Mouse (Mus musculus) C2C12 (cell line): Measurements from ENCODE around the gene Pip4k2c. TPM values are rescaled to one million over a fixed set of nuclear protein-coding genes. Genes with fewer than 3 reads are reported as not detected.

Experiments
- H3K27me3 ChIP-seq: one replicate; pipeline ENCODE4 v1.6.1; 2011; ENCODE audit not compliant: control insufficient read depth, insufficient read depth, insufficient read length
- H3K36me3 ChIP-seq: one replicate; pipeline ENCODE4 v1.6.1; 2011; ENCODE audit not compliant: control insufficient read depth, insufficient read depth
- H3K4me3 ChIP-seq: one replicate; pipeline ENCODE4 v1.5.1; 2011; ENCODE audit warnings: mild to moderate bottlenecking, control low read depth; ENCODE audit not compliant: poor library complexity, insufficient read depth, severe bottlenecking
- H3K79me2 ChIP-seq: one replicate; pipeline ENCODE4 v1.6.1; 2011; ENCODE audit not compliant: control insufficient read depth, insufficient read depth
- H3K79me3 ChIP-seq: one replicate; pipeline ENCODE4 v1.6.1; 2011; ENCODE audit warnings: low read depth, control low read depth
- H3ac ChIP-seq: one replicate; pipeline ENCODE3; 2011; ENCODE audit warnings: low read depth; ENCODE audit not compliant: control insufficient read depth, insufficient read length
- CEBPB ChIP-seq: IDR thresholded peaks from one replicate; pipeline ENCODE4 v1.6.1; 2011; ENCODE audit warnings: low read depth, mild to moderate bottlenecking, control low read depth, moderate library complexity
- CTCF ChIP-seq: IDR thresholded peaks from one replicate; pipeline ENCODE4 v1.5.1; 2011; ENCODE audit not compliant: control insufficient read depth, insufficient read depth, insufficient read length
- FOSL1 ChIP-seq: IDR thresholded peaks from one replicate; pipeline ENCODE4 v1.8.0; 2011; ENCODE audit warnings: mild to moderate bottlenecking, low read length; ENCODE audit not compliant: poor library complexity, insufficient read depth, severe bottlenecking
- MAX ChIP-seq: IDR thresholded peaks from one replicate; pipeline ENCODE4 v1.6.1; 2011; ENCODE audit warnings: mild to moderate bottlenecking, control low read depth
- MYOD1 ChIP-seq: IDR thresholded peaks from one replicate; pipeline ENCODE4 v1.6.1; 2011; ENCODE audit warnings: low read depth; ENCODE audit not compliant: control insufficient read depth, insufficient read length
- MYOG ChIP-seq: IDR thresholded peaks from one replicate; pipeline ENCODE4 v1.6.1; 2011; ENCODE audit not compliant: control insufficient read depth, insufficient read length; ENCODE audit errors: extremely low read depth
- USF1 ChIP-seq: IDR thresholded peaks from one replicate; pipeline ENCODE4 v1.6.1; 2011; ENCODE audit warnings: low read depth, mild to moderate bottlenecking, control low read depth, moderate library complexity
- polyA plus RNA-seq: library from polyadenylated mRNA; unstranded; fragments of >200 nt; fragmentation: generic; extraction: Trizol; gene quantifications from one replicate; pipeline ENCODE4 v1.2.1, GENCODE M21; 2012; ENCODE audit warnings: missing spikeins

Pip4k2c gene
- polyA plus RNA-seq, 1 experiment, result 25.8 TPM

- H3K27me3 ChIP-seq, result peaks cover 28% of the 10 kb centered on the region
These were observed 15.0 kb upstream of the Pip4k2c start for GRCm38 (mm10) chr10:127226318-127226895.

GRCm38 (mm10) chr10:127225732-127226131, 14.3 kb upstream of the Pip4k2c start:
- Histone ChIP-seq H3ac (no peak overlapping the region), H3K4me3 (no peak overlapping the region), H3K79me2 (no peaks in the 10 kb centered on the region), H3K79me3 (no peaks in the 10 kb centered on the region), H3K27me3 (peaks cover 21% of the 10 kb centered on the region), H3K36me3 (no peaks in the 10 kb centered on the region)
- TF ChIP-seq MYOG (no peak), CTCF (no peak), MAX (no peak), MYOD1 (no peak), CEBPB (no peak), USF1 (no peak), FOSL1 (no peak)

More at GRCm38 (mm10) chr10:127226318-127226895, 15.0 kb upstream of the Pip4k2c start:
- H3K4me3 ChIP-seq, result no peak overlapping the region
- no peaks in the 10 kb centered on the region for H3K79me3 ChIP-seq
- no peaks in the 10 kb centered on the region for H3K79me2 ChIP-seq
- TF ChIP-seq CTCF (peak; percentile 49), USF1 (no peak)
- no peaks in the 10 kb centered on the region for H3K36me3 ChIP-seq
- no peak overlapping the region for H3ac ChIP-seq

GRCm38 (mm10) chr10:127225213-127225612, 13.8 kb upstream of the Pip4k2c start:
- TF ChIP-seq CEBPB (no peak), MYOD1 (no peak), MAX (no peak), FOSL1 (no peak), MYOG (no peak), USF1 (no peak), CTCF (no peak)

GRCm38 (mm10) chr10:127218339-127218738, 7.0 kb upstream of the Pip4k2c start:
- H3K79me3 ChIP-seq, result no peaks in the 10 kb centered on the region
- no peak for TF ChIP-seq MYOD1
- no peak for TF ChIP-seq USF1
- TF ChIP-seq MAX, result no peak
- TF ChIP-seq FOSL1, result no peak
- TF ChIP-seq MYOG, result no peak
- TF ChIP-seq CEBPB, result no peak
- TF ChIP-seq CTCF, result no peak
- no peaks in the 10 kb centered on the region for H3K36me3 ChIP-seq
- no peaks in the 10 kb centered on the region for H3K79me2 ChIP-seq
- H3K4me3 ChIP-seq, result no peak overlapping the region
- H3K27me3 ChIP-seq, result peaks cover 3% of the 10 kb centered on the region
- H3ac ChIP-seq, result no peak overlapping the region

More at GRCm38 (mm10) chr10:127225213-127225612, 13.8 kb upstream of the Pip4k2c start:
- no peaks in the 10 kb centered on the region for H3K79me2 ChIP-seq
- no peak overlapping the region for H3K4me3 ChIP-seq
- H3ac ChIP-seq, result no peak overlapping the region
- H3K36me3 ChIP-seq, result no peaks in the 10 kb centered on the region
- H3K79me3 ChIP-seq, result no peaks in the 10 kb centered on the region
- peaks cover 18% of the 10 kb centered on the region for H3K27me3 ChIP-seq

GRCm38 (mm10) chr10:127217177-127217576, 5.8 kb upstream of the Pip4k2c start:
- H3ac ChIP-seq, result no peak overlapping the region
- no peaks in the 10 kb centered on the region for H3K36me3 ChIP-seq

GRCm38 (mm10) chr10:127216456-127216855, 5.1 kb upstream of the Pip4k2c start:
- Histone ChIP-seq H3K79me3 (no peaks in the 10 kb centered on the region), H3K27me3 (no peaks in the 10 kb centered on the region), H3K4me3 (no peak overlapping the region), H3ac (no peak overlapping the region), H3K79me2 (no peaks in the 10 kb centered on the region), H3K36me3 (no peaks in the 10 kb centered on the region)
- no peak for TF ChIP-seq MAX
- TF ChIP-seq MYOG, result no peak
- TF ChIP-seq MYOD1, result no peak
- no peak for TF ChIP-seq CTCF
- no peak for TF ChIP-seq CEBPB
- no peak for TF ChIP-seq FOSL1
- TF ChIP-seq USF1, result no peak

More at GRCm38 (mm10) chr10:127217177-127217576, 5.8 kb upstream of the Pip4k2c start:
- TF ChIP-seq CTCF (no peak), CEBPB (no peak), FOSL1 (no peak), MYOD1 (no peak), USF1 (no peak), MAX (no peak), MYOG (no peak)
- H3K79me2 ChIP-seq, result no peaks in the 10 kb centered on the region
- H3K27me3 ChIP-seq, result no peaks in the 10 kb centered on the region
- H3K79me3 ChIP-seq, result no peaks in the 10 kb centered on the region
- H3K4me3 ChIP-seq, result no peak overlapping the region
